Mouse (Mus musculus) layer of hippocampus, adult 6 months (tissue): ENCODE data around the gene Tesk1. TPM values are rescaled to one million over a fixed set of nuclear protein-coding genes. Genes with fewer than 3 reads are reported as not detected.

ENCODE experiments used
- long read RNA-seq, 2 experiments: library from polyadenylated mRNA; unstranded; transcript quantifications; one replicate each; pipeline ENCODE4 v2.0.0; 2019 to 2020
- polyA plus RNA-seq: library from polyadenylated mRNA; unstranded; fragments of <200 nt; fragmentation: Nextera tagmentation; gene quantifications from 2 replicates; pipeline ENCODE4 v1.2.3, GENCODE M21; 2021

Gene Tesk1
- 6.8 and 9.2 TPM in 2 replicates for polyA plus RNA-seq
- long read RNA-seq, experiment 1, partial matches to known transcripts: 20 of 24 reads
- long read RNA-seq, experiment 1, other reads (novel, unspliced or antisense): 0 of 24 reads
- long read RNA-seq, experiment 2, partial matches to known transcripts: 23 of 26 reads
- long read RNA-seq, experiment 2, other reads (novel, unspliced or antisense): 0 of 26 reads

GRCm38 (mm10) chr4:43441639-43442038 lies at the start of gene Tesk1:
Gene Tesk1 (plus strand): TSS chr4:43441939.

GRCm38 (mm10) chr4:43428946-43429345 lies 12.8 kb upstream of the Tesk1 start, which contains the start of gene Fam166b:
Gene Fam166b (minus strand): TSS chr4:43429134.

GRCm38 (mm10) chr4:43454041-43454836 lies 12.5 kb downstream of the Tesk1 start, which contains the start of gene Cd72:
Gene Cd72 (minus strand): TSS chr4:43454628.

GRCm38 (mm10) chr4:43483535-43484091 lies 41.9 kb downstream of the Tesk1 start, which contains the start of gene Sit1:
Gene Sit1 (minus strand): TSS chr4:43483734.

GRCm38 (mm10) chr4:43492821-43493185 lies 51.1 kb downstream of the Tesk1 start, which contains the start of gene Ccdc107:
Gene Ccdc107 (plus strand): TSS chr4:43492900.

Other genes starting within 250 kb of the Tesk1 start
- 0.09 and 0.15 TPM in 2 replicates for gene Atp8b5, start 174.8 kb upstream of the Tesk1 start, polyA plus RNA-seq
- gene Rusc2, start 60.0 kb upstream of the Tesk1 start, polyA plus RNA-seq: 52.0 and 78.4 TPM in 2 replicates
- 0.79 and 2.1 TPM in 2 replicates for gene Fam166b, start 12.8 kb upstream of the Tesk1 start, polyA plus RNA-seq
- 3.8 and 5.5 TPM in 2 replicates for gene Cd72, start 12.7 kb downstream of the Tesk1 start, polyA plus RNA-seq
- gene Sit1, start 41.8 kb downstream of the Tesk1 start, polyA plus RNA-seq: not detected in 2 replicates
- 85.4 and 101 TPM in 2 replicates for gene Ccdc107, start 51.0 kb downstream of the Tesk1 start, polyA plus RNA-seq
- gene Arhgef39, start 57.8 kb downstream of the Tesk1 start, polyA plus RNA-seq: 0.38 and 1.2 TPM in 2 replicates
- gene Car9, start 65.0 kb downstream of the Tesk1 start, polyA plus RNA-seq: 0.44 and 0.94 TPM in 2 replicates
- 2.9 and 4.0 TPM in 2 replicates for gene Tpm2, start 81.8 kb downstream of the Tesk1 start, polyA plus RNA-seq
- gene Creb3, start 120.4 kb downstream of the Tesk1 start, polyA plus RNA-seq: 61.7 and 62.9 TPM in 2 replicates
- 46.0 and 49.4 TPM in 2 replicates for gene Tln1, start 120.8 kb downstream of the Tesk1 start, polyA plus RNA-seq
- gene Rgp1, start 136.8 kb downstream of the Tesk1 start, polyA plus RNA-seq: 25.7 and 34.6 TPM in 2 replicates
- 22.4 and 27.0 TPM in 2 replicates for gene Gba2, start 136.9 kb downstream of the Tesk1 start, polyA plus RNA-seq
- gene Msmp, start 142.6 kb downstream of the Tesk1 start, polyA plus RNA-seq: 0.24 TPM in 1 of 2 replicates, not detected in the other
- 5.0 and 6.5 TPM in 2 replicates for gene Npr2, start 190.0 kb downstream of the Tesk1 start, polyA plus RNA-seq
- gene Spag8, start 211.7 kb downstream of the Tesk1 start, polyA plus RNA-seq: 3.8 and 4.6 TPM in 2 replicates
- gene Hint2, start 214.5 kb downstream of the Tesk1 start, polyA plus RNA-seq: 161 and 201 TPM in 2 replicates
- gene Tmem8b, start 227.0 kb downstream of the Tesk1 start, polyA plus RNA-seq: 7.0 and 7.9 TPM in 2 replicates
- gene Fam221b, start 227.2 kb downstream of the Tesk1 start, polyA plus RNA-seq: 1.2 TPM in 2 replicates